Mouse (Mus musculus) spleen, postnatal 10 days (tissue): ENCODE results near the gene Aen.

Source experiments
- DNase-seq, 2 experiments: peaks; one replicate each; pipeline ENCODE4 v3.0.0; 2021 to 2022; ENCODE audit warnings: low spot score in 2 of 2

Aen gene

GRCm38 (mm10) chr7:78893917-78894316 is 1.7 kb upstream of the Aen start:
- DNase-seq, result no peak

GRCm38 (mm10) chr7:78895021-78895652 is 517 bp upstream of the Aen start:
- peak in 1 of 2 experiments; percentile 11 for DNase-seq

GRCm38 (mm10) chr7:78897567-78897966 is 1.9 kb downstream of the Aen start:
- DNase-seq, result no peak

- DNase-seq, result no peak
These were observed 7.7 kb downstream of the Aen start for GRCm38 (mm10) chr7:78903174-78903870.

GRCm38 (mm10) chr7:78904175-78904574 is 8.5 kb downstream of the Aen start:
- DNase-seq, result no peak

DNA sequence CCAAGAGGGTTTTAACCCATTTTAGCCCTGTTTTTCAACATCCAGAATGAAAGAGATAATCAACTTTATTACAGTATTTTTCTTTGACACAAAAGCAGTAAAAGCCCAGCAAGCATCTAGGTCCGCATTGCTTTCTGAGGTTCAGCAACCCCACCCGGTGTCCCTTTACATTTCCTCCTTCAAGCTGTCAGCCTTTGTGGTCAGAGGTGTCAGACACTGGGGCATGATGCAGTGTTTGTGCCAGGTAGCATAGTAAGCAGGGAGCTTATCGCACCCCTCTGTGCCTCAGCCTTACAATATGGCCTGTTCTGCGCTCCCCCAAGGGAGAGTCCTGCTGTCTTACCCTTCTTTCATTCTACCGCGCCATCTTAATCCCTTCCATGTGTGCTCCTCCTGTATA is 13.4 kb downstream of the Aen start:
- DNase-seq, result no peak

GRCm38 (mm10) chr7:78910336-78911098 is 14.9 kb downstream of the Aen start:
- DNase-seq, result peak in 1 of 2 experiments; percentile 71

DNA sequence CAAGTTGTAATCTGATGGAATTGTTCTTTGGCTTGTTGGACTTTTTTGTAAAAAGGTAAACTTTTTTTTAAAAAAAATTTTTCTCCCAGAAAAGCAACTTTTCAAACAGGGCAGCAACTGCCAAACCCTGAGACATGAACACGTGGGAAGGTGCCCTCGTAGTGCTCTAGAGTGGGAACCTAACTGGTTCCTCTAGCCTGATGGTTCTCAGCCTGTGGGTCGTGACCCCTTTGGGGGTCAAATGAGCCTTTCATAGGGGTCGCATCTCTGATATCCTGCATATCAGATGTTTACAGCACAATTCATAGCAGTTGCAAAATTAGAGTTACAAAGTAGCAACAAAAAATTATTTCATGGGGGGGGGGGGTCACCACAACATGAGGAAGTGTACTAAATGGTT is 15.6 kb downstream of the Aen start:
- no peak for DNase-seq

DNA sequence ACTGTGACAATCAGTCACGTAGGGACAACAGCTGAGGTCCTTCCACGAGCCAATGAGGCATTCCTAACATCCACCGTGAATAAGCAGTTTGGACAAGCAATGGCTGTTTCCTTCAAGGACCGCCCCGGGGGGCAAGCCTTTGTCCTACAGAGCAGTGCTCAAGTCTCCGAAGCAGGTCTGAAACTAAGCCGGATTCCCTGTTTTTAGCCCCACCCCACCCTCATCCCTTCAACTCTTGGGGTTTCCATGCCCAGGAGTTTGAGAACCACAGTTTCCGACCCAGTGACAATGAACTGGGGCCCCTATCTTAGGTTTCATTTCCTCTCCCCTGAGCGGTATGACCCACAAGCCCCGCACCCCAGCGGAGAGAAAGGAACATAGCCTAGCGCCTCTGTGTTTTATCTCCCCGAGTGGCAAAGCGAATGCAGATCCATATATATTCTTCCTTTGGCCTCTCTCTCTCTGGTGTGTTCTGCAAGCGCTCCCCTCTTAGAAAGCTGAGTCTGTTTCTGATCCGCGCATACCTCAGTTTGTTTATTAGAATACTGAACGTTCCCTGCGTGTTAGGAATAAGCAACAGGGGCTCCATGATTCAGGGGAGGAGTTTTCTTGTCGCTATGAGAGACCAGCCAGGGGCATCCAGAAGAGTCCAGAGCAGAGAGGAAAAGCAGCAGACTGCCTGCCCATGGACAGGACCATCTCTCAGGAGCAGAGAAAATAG is 16.8 kb downstream of the Aen start:
- peak; percentile 70 to 71 for DNase-seq

DNA sequence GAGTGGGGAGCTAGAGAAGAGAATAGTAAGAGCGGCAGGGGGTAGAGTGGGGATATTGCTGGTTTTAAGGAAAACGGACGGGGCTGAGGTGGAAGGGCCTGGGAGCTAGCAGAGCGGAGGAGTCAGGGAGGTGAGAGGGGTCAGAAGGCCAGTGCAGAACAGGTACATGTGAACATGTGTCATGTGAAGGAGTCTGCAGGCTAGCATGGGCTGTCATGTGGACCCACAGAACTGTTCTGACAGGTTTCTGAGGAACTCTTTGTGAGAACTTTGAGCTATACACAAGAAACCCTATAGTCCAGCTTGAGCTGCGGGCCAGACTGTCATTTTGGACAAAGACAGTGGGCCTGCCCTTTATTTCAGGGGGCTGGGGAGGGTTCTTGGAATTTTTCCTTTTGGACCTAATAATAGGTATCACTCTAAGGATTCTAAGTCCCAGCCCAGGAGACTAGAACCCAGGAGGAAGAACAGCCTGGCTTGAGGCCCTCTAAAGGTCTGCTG is 17.4 kb downstream of the Aen start, which contains the start of gene Isg20:
TSS of gene Isg20 (plus strand) at position 451 of the 501 bp plus-strand sequence.
- peak; percentile 57 to 64 for DNase-seq

DNA sequence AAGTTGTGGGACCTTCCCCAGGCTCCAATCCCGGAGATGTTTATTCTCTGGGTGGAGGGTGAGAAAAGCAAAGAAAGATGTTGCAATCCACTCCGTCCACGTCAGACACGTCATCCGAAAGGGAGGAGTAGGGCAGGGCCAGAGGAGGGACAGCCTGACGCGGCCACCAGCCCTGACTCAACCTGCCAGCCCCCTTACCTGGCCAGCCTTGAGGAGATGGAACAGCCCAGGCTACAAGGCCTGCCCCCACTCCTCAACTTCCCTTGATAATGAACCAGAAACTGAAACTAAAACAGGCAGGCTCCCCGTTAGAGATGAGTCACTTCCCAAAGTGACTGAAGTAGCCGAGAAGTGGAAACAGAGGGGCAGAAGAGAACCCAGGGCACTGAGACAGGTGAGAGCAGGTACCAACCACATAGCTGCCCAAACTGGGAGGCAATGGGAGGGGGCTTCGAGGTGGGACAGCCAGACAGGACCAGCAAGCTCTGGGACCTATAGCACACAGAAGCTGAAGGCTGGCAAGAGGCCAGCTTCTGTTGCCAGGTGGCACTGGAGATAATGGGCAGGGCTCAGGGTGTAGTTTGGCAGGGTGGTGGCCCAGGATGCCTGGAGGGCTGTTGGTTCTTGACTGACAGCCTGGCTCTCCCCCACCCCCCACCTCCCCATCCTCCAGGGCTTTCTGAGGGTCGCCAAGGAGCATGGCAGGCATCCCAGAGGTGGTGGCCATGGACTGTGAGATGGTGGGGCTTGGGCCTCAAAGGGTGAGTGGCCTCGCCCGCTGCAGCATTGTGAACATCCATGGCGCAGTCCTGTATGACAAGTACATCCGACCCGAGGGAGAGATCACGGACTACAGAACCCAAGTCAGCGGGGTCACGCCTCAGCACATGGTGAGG is 18.2 kb downstream of the Aen start:
- DNase-seq, result peak; percentile 83 to 91

- no peak for DNase-seq
These were observed 18.8 kb downstream of the Aen start for GRCm38 (mm10) chr7:78914545-78914845.

DNA sequence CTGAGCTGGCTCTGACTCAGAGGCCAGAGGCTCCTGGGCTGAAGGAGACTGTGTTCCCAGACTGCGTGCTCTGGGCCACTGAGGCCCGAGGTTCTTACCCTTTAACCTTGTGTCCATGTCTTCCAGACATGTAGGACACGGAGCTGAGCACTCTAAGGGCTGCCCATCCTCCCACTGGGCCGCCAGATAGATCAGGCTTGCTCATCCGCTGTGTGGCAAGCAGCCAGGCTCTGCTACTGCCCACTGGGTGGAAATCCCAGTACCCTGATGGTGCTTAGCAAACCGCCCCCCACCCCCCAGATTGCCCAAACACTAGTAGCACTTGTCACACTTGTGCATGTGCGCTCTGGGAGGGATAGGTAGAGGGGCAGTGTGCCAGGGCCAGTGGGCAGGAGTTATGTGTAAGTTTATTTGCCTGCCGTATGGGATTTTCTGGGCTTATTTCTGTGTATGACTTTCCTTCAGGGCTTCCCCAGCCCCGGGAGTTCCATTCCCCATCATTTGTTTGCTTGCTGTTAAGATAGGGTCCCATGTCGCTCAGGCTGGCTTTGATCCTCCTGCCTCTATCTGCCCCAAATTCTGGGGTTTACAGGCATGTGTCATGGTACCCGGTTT is 19.3 kb downstream of the Aen start:
- peak; percentile 69 to 77 for DNase-seq

DNA sequence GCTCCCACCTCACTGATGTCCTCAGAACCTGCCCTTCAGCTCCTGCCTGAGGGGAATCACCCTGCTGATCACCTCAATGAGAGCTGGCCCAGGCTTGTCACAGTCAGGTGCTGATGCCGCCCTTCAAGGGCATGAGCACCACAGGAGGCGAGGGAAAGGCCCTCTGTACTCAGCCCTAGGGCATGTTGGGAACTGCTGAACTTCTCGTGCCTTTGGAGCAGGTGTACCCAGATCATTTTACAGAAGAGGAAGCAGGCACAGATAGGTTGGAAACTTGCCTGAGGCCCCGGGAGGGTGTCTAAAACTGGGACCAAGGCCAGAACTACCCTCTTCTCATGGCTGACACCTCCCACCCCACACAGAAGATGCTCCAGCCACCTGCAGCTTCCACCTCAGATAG is 23.0 kb downstream of the Aen start:
- DNase-seq, result no peak

DNA sequence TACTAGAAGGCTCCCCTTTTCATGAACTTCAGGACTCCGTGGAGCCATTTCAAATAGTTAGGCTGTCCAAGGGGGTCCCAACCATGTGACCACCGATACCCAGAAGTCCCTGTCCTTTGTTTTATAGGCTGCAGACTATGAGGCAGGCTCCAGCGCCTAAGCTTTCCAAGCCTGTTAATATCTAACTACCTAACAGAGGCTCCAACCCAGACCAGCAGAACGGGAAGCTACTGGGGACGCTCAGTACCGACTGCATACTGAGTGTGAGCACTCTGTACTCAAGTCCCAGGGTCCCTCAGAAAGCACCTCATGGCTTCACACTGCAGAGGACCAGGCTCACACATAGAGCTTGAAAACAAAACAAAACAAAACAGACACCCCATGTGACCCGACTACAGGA is 26.9 kb downstream of the Aen start:
- DNase-seq, result no peak

DNA sequence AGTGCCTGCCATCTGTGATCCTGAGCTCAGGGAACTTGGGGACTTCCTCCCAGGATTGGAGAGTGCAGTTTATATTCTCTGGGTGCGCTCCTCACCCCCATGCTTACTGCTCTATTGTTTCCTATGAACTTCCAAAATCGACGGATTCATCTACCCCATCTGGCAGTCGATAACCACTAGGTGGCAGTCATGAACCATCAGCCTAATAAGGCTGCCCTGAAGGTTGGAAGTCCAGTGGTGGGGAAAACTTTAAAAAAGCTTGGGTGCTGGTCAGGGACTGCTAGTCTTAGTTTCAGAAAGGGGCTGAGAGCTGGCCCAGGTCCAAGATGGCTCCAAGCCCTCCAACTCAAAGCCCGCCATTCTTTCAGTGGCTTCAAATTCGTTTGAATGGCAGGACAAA is 28.6 kb downstream of the Aen start:
- peak in 1 of 2 experiments; percentile 81 for DNase-seq

GRCm38 (mm10) chr7:78924796-78925195 is 29.1 kb downstream of the Aen start:
- DNase-seq, result no peak

DNA sequence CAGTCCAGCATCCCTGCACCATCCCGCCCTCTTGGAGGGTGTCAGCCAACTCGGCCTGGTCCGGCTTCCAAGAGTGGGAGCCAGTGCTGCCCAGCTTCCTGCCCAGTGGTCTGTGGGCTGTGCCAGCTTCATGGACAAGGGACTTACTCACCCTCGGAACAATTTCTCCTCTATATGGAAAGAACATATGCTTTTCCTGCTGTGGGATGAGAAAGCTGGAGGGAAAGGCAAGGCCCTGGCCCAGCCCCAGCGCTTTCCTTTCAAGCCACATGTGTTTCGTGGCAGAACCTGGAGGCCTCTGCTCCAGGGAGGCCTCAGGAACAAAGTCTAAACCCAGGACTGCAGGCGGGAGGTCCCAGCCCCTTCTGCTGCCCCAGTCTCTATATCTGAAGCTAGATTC is 30.0 kb downstream of the Aen start:
- no peak for DNase-seq

- peak in 1 of 2 experiments; percentile 15 for DNase-seq
These were observed 30.5 kb downstream of the Aen start for GRCm38 (mm10) chr7:78926156-78926555.

DNA sequence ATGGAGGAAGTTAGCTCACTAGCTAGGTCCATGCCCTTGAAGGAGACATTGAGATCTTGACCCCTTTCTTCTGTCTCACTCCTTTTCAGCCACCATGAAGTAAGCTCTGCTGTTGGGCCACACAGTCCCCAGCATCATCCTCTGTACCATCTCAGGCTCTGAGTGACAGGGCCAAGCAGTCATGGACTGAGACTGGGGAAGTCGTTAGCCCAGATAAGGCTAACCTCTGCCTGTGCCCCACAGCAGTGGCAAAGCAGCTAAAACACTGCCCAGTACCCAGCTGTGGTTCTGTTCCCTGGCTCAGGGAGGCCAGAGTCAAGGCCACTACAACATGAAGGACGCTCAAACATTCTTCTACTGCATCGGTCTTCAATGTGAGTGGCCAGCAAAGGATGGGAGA is 31.6 kb downstream of the Aen start:
- peak in 1 of 2 experiments; percentile 19 for DNase-seq
